ENCODE assay signal across 20 mouse cellular contexts in the genomic region with DNA sequence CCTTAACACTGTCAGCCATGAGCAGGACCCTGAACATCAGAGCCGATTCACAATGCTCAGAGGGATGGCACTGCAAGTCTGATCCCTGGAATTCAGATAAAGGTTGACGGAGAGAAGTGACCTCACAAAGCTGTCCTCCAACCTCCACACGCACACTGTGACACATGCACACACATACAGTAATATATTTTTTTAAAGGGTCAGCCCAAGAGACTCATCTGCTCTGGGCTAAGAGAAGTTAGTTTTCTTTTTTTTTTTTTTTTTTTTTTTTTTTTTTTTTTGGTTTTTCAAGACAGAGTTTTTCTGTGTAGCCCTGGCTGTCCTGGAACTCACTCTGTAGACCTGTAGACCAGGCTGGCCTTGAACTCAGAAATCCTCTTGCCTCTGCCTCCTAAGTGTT. TPM values are rescaled to one million over a fixed set of nuclear protein-coding genes. Genes with fewer than 3 reads are reported as not detected.
DNase-seq lines count a peak whose midpoint lies in the region; ATAC-seq and TF ChIP-seq lines count a peak whose summit lies in the region.
"Not testable (repeated sequence)": the region's sequence is repeated elsewhere in the genome, so short reads cannot be mapped to it uniquely, and the experiment has no call there.
"Had no signal": no experiment of that assay in that cellular context is flagged by ENCODE, and none has a peak within 500 bp of the region (broad histone marks: within the 10 kb centered on the region; RNA-seq: fewer than 3 reads in every experiment).

No protein-coding gene starts in this region.

- not testable (repeated sequence) for H3K9ac ChIP-seq in MEL (ENCODE audit: control insufficient read depth, low read depth, low read length, poor library complexity, severe bottlenecking); heart, embryonic 11.5 days (ENCODE audit: low read depth, low read length); intestine, postnatal 0 days (ENCODE audit: low read depth, low read length)
- H3K9ac ChIP-seq in heart, embryonic 13.5 days = 0 out of 2 replicates have a peak overlapping the region, but pooled peaks have one; percentile 52

- not testable (repeated sequence) for DNase-seq in MEL (ENCODE audit: low read depth, low spot score)
- peak; percentile 42 for DNase-seq in heart, adult 11 months

- not testable (repeated sequence) for H3K9me3 ChIP-seq in MEL (replicated peaks; ENCODE audit: insufficient read depth, low read length); heart, embryonic 11.5 days (replicated peaks; ENCODE audit: control insufficient read depth, low read length); heart, embryonic 13.5 days; intestine, postnatal 0 days (ENCODE audit: control insufficient read depth)

- not testable (repeated sequence) for TF ChIP-seq RAD21 in MEL (IDR thresholded peaks at IDR 0.05; ENCODE audit: low read depth, low read length)

- H3K4me2 ChIP-seq in heart, embryonic 11.5 days; heart, embryonic 13.5 days; intestine, postnatal 0 days (replicated peaks; ENCODE audit: low read depth); myocyte (ENCODE audit: low read depth): not testable (repeated sequence)

- TF ChIP-seq EP300 in MEL (IDR thresholded peaks at IDR 0.05; ENCODE audit: low read depth in 1 of 2, low read length in 2 of 2) = not testable (repeated sequence)

- peak in 1 of 2 experiments; percentile 26; a peak in 1 of 4 replicates for TF ChIP-seq POLR2A in MEL (IDR thresholded peaks at IDR 0.05; ENCODE audit: control insufficient read depth in 1 of 2, insufficient read depth in 1 of 2, low read depth in 1 of 2, low read length in 2 of 2, poor library complexity in 1 of 2)
- TF ChIP-seq POLR2A in myocyte (IDR thresholded peaks at IDR 0.05; ENCODE audit: insufficient read length, low read depth) = not testable (repeated sequence)

- H3K4me3 ChIP-seq in MEL (ENCODE audit: control insufficient read depth in 1 of 2, insufficient read depth in 1 of 2, low read depth in 2 of 2, low read length in 2 of 2); heart, embryonic 11.5 days (ENCODE audit: low read depth, low read length); heart, embryonic 13.5 days; intestine, postnatal 0 days (ENCODE audit: low read depth, low read length); myocyte: not testable (repeated sequence)

- not testable (repeated sequence) for H3ac ChIP-seq in myocyte (ENCODE audit: control insufficient read depth, insufficient read length)

- WGBS in heart, embryonic 11.5 days (ENCODE audit: insufficient replicate concordance) = 51% methylated on average over 3 of the region's 3 CpGs
- WGBS in heart, embryonic 13.5 days = 41% methylated on average over 3 of the region's 3 CpGs
- WGBS in intestine, postnatal 0 days = 79% methylated on average over 3 of the region's 3 CpGs

- H3K36me3 ChIP-seq in MEL (ENCODE audit: control insufficient read depth in 1 of 2, insufficient read depth in 2 of 2, low read length in 2 of 2) (peaks cover 7 to 12% of the 10 kb centered on the region in 2 experiments), myocyte (ENCODE audit: control insufficient read depth, insufficient read depth) (peaks cover 27% of the 10 kb centered on the region)
- H3K36me3 ChIP-seq in heart, embryonic 11.5 days (ENCODE audit: control insufficient read depth, insufficient read depth, low read length) = not testable (repeated sequence)
- H3K36me3 ChIP-seq in heart, embryonic 13.5 days = peaks cover 23% of the 10 kb centered on the region
- peaks cover 18% of the 10 kb centered on the region for H3K36me3 ChIP-seq in intestine, postnatal 0 days (ENCODE audit: control insufficient read depth, insufficient read depth)

- not testable (repeated sequence) for TF ChIP-seq CTCF in MEL (IDR thresholded peaks at IDR 0.05 in 2 of 3, conservative IDR thresholded peaks at IDR 0.05 in 1 of 3; ENCODE audit: control insufficient read depth in 1 of 3, insufficient read depth in 1 of 3, low read depth in 2 of 3, low read length in 3 of 3, poor library complexity in 1 of 3, severe bottlenecking in 1 of 3); intestine, postnatal 0 days (IDR thresholded peaks at IDR 0.05; ENCODE audit: low read depth)

- ATAC-seq in heart, embryonic 11.5 days (replicated peaks; ENCODE audit: insufficient number of reproducible peaks, low FRiP score, low TSS enrichment); heart, embryonic 13.5 days (ENCODE audit: extremely low read depth, insufficient number of reproducible peaks, low FRiP score, low TSS enrichment); intestine, postnatal 0 days: not testable (repeated sequence)

- peaks cover 0 to 13% of the 10 kb centered on the region in 2 experiments; a peak in 2 of 4 replicates for H3K4me1 ChIP-seq in MEL (ENCODE audit: control insufficient read depth in 1 of 2, insufficient read depth in 2 of 2, low read length in 2 of 2)
- not testable (repeated sequence) for H3K4me1 ChIP-seq in heart, embryonic 11.5 days (ENCODE audit: control insufficient read depth, insufficient read depth, low read length); intestine, postnatal 0 days (replicated peaks; ENCODE audit: control insufficient read depth, insufficient read depth, low read length)
- H3K4me1 ChIP-seq in heart, embryonic 13.5 days = peaks cover 30% of the 10 kb centered on the region

- H3K27me3 ChIP-seq in MEL (ENCODE audit: control insufficient read depth in 1 of 2, insufficient read depth in 2 of 2, low read length in 2 of 2); heart, embryonic 11.5 days (ENCODE audit: control insufficient read depth, insufficient read depth, low read length); heart, embryonic 13.5 days (replicated peaks); intestine, postnatal 0 days (replicated peaks; ENCODE audit: control insufficient read depth, insufficient read depth, low read length); myocyte (ENCODE audit: control insufficient read depth, insufficient read depth, insufficient read length): not testable (repeated sequence)

- not testable (repeated sequence) for H3K27ac ChIP-seq in MEL (ENCODE audit: control insufficient read depth, low read depth, low read length)
- peak overlapping the region; percentile 10; the same call in 1 of the 2 replicates for H3K27ac ChIP-seq in heart, embryonic 11.5 days (ENCODE audit: low read depth, low read length)
- H3K27ac ChIP-seq in heart, embryonic 13.5 days (replicated peaks) = peak overlapping the region; percentile 60
- 0 out of 2 replicates have a peak overlapping the region, but pooled peaks have one; percentile 95 for H3K27ac ChIP-seq in intestine, postnatal 0 days (ENCODE audit: low read depth, low read length)

- peaks cover 14% of the 10 kb centered on the region for H3K79me2 ChIP-seq in MEL (ENCODE audit: control insufficient read depth, insufficient read depth, low read length, poor library complexity)
- H3K79me2 ChIP-seq in myocyte (ENCODE audit: control insufficient read depth, insufficient read depth) = peaks cover 19% of the 10 kb centered on the region

RNA-seq across cellular contexts. Expression of a gene that starts 3.7 kb away (rescaled TPM):
- 72.4 and 85.3 TPM in 2 replicates for total RNA-seq in MEL (2012; rRNA removed)
- polyA plus RNA-seq in MEL (2012; ENCODE audit: insufficient read depth in 1 of 2, insufficient read length in 2 of 2, low read depth in 1 of 2, low replicate concordance in 2 of 2, missing spikeins in 1 of 2) (1,000 to 10,000 TPM in 1 of 2 experiments, not detected in 1; 1,130 TPM), myocyte (2012; fragmentation: generic; extraction: Trizol) (1,153 TPM)
- polyA plus RNA-seq in heart, embryonic 11.5 days (2014; fragmentation: Nextera tagmentation; extraction: Ambion mirVana) = 1,123 and 1,162 TPM in 2 replicates
- polyA plus RNA-seq in heart, embryonic 13.5 days (2015; fragmentation: Nextera tagmentation; extraction: Ambion mirVana) = 1,048 and 1,267 TPM in 2 replicates
- polyA plus RNA-seq in intestine, postnatal 0 days (2015; fragmentation: Nextera tagmentation; extraction: Ambion mirVana) = 2,040 and 2,166 TPM in 2 replicates

RNA-seq across cellular contexts. Expression of a gene that starts 3.9 kb away (rescaled TPM):
- 0.42 and 0.49 TPM in 2 replicates for total RNA-seq in MEL (2012; rRNA removed)
- polyA plus RNA-seq in MEL (2012; ENCODE audit: insufficient read depth in 1 of 2, insufficient read length in 2 of 2, low read depth in 1 of 2, low replicate concordance in 2 of 2, missing spikeins in 1 of 2) (under 1 TPM in 1 of 2 experiments, not detected in 1; 0.43 TPM), myocyte (2012; fragmentation: generic; extraction: Trizol) (3.7 TPM)
- polyA plus RNA-seq in heart, embryonic 11.5 days (2014; fragmentation: Nextera tagmentation; extraction: Ambion mirVana) = 0.76 and 1.4 TPM in 2 replicates
- polyA plus RNA-seq in heart, embryonic 13.5 days (2015; fragmentation: Nextera tagmentation; extraction: Ambion mirVana) = 0.91 and 1.2 TPM in 2 replicates
- 5.5 and 5.6 TPM in 2 replicates for polyA plus RNA-seq in intestine, postnatal 0 days (2015; fragmentation: Nextera tagmentation; extraction: Ambion mirVana)
- polyA plus RNA-seq: erythroblast, embryonic 14.5 days had no signal

RNA-seq across cellular contexts. Expression of a gene that starts 3.9 kb away (rescaled TPM):
- total RNA-seq in MEL (2012; rRNA removed) = not detected in 2 replicates
- under 1 TPM in 1 of 2 experiments, not detected in 1; 0.24 TPM for polyA plus RNA-seq in MEL (2012; ENCODE audit: insufficient read depth in 1 of 2, insufficient read length in 2 of 2, low read depth in 1 of 2, low replicate concordance in 2 of 2, missing spikeins in 1 of 2)
- not detected in 2 replicates for polyA plus RNA-seq in heart, embryonic 11.5 days (2014; fragmentation: Nextera tagmentation; extraction: Ambion mirVana)
- 0.51 TPM in 2 replicates for polyA plus RNA-seq in heart, embryonic 13.5 days (2015; fragmentation: Nextera tagmentation; extraction: Ambion mirVana)
- polyA plus RNA-seq in intestine, postnatal 0 days (2015; fragmentation: Nextera tagmentation; extraction: Ambion mirVana) = 1,325 and 1,459 TPM in 2 replicates
- polyA plus RNA-seq in myocyte (2012; fragmentation: generic; extraction: Trizol) = not detected
- total RNA-seq: adrenal gland, adult 2 months; adrenal gland, postnatal 25 days; common myeloid progenitor, adult 5-6 weeks; forebrain, postnatal 0 days; G1E had no signal
- polyA plus RNA-seq: adrenal gland, adult 2 months; brain, embryonic 14.5 days; C2C12; embryonic facial prominence, embryonic 11.5 days; embryonic facial prominence, embryonic 13.5 days; embryonic facial prominence, embryonic 15.5 days; erythroblast, embryonic 14.5 days; forebrain, embryonic 10.5 days; forebrain, embryonic 13.5 days; forebrain, embryonic 15.5 days; forebrain, postnatal 0 days; G1E had no signal

RNA-seq across cellular contexts. Expression of a gene that starts 30.0 kb away (rescaled TPM):
- not detected in 2 replicates for total RNA-seq in MEL (2012; rRNA removed)
- not detected for polyA plus RNA-seq in MEL (2012; ENCODE audit: insufficient read depth in 1 of 2, insufficient read length in 2 of 2, low read depth in 1 of 2, low replicate concordance in 2 of 2, missing spikeins in 1 of 2)
- 0.13 TPM in 1 of 2 replicates, not detected in the other for polyA plus RNA-seq in heart, embryonic 11.5 days (2014; fragmentation: Nextera tagmentation; extraction: Ambion mirVana)
- 0.09 and 0.14 TPM in 2 replicates for polyA plus RNA-seq in heart, embryonic 13.5 days (2015; fragmentation: Nextera tagmentation; extraction: Ambion mirVana)
- polyA plus RNA-seq in intestine, postnatal 0 days (2015; fragmentation: Nextera tagmentation; extraction: Ambion mirVana) = 0.12 and 0.23 TPM in 2 replicates
- polyA plus RNA-seq in myocyte (2012; fragmentation: generic; extraction: Trizol) = 0.02 TPM
- total RNA-seq: adrenal gland, adult 2 months; common myeloid progenitor, adult 5-6 weeks; forebrain, postnatal 0 days; G1E had no signal
- polyA plus RNA-seq: adrenal gland, adult 2 months; brain, embryonic 14.5 days; C2C12; embryonic facial prominence, embryonic 11.5 days; erythroblast, embryonic 14.5 days; forebrain, embryonic 10.5 days; forebrain, embryonic 13.5 days; forebrain, embryonic 15.5 days; forebrain, postnatal 0 days; G1E had no signal

RNA-seq across cellular contexts. Expression of a gene that starts 30.1 kb away (rescaled TPM):
- not detected in 2 replicates for total RNA-seq in MEL (2012; rRNA removed)
- polyA plus RNA-seq in MEL (2012; ENCODE audit: insufficient read depth in 1 of 2, insufficient read length in 2 of 2, low read depth in 1 of 2, low replicate concordance in 2 of 2, missing spikeins in 1 of 2) (under 1 TPM in 1 of 2 experiments, not detected in 1; 0.19 TPM), myocyte (2012; fragmentation: generic; extraction: Trizol) (0.88 TPM)
- polyA plus RNA-seq in heart, embryonic 11.5 days (2014; fragmentation: Nextera tagmentation; extraction: Ambion mirVana) = 3.3 and 3.7 TPM in 2 replicates
- polyA plus RNA-seq in heart, embryonic 13.5 days (2015; fragmentation: Nextera tagmentation; extraction: Ambion mirVana) = 3.0 TPM in 2 replicates
- 3.0 and 3.7 TPM in 2 replicates for polyA plus RNA-seq in intestine, postnatal 0 days (2015; fragmentation: Nextera tagmentation; extraction: Ambion mirVana)
- total RNA-seq: common myeloid progenitor, adult 5-6 weeks had no signal
- polyA plus RNA-seq: erythroblast, embryonic 14.5 days; G1E had no signal

Comparison
In these comparisons a context has a peak if more than half of its experiments do, and no peak if none do; other contexts are left out.
1. RNA of a gene that starts 3.9 kb away (polyA plus RNA-seq): 1,325 to 1,459 TPM in intestine, postnatal 0 days; 0.51 TPM in heart, embryonic 13.5 days, 0.24 TPM in MEL, not detected in heart, embryonic 11.5 days and not detected in myocyte (single experiment); every median in the first group is over 100 times any median in the second.